In the genomic region with DNA sequence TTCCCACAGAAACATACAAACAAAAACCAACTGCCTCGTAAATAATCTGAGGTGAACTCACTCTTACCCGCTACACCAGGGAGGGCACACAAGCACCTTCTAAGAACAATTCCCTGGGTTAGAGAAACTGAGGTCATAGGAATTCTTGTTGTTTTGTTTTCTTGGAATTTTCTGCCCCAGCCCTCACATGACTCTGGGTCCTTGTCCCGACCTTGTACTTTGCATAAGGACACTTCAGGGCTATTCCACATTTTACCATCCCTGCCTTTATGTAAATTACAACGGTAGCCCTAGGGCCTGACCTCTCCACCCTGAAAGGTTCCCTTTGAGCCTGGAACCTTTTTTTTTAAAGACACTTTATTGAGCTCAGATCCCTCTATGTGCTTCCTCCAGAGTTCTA, we compare ENCODE assay signal across 8 mouse cellular contexts. TPM values are rescaled to one million over a fixed set of nuclear protein-coding genes. Genes with fewer than 3 reads are reported as not detected.
DNase-seq lines count a peak whose midpoint lies in the region; ATAC-seq and TF ChIP-seq lines count a peak whose summit lies in the region.

Gene Hsp90aa1, minus strand, starts transcription at position 173 of the 400 bp plus-strand sequence.

- no peak for TF ChIP-seq EP300 in lung, postnatal 0 days (IDR thresholded peaks at IDR 0.05)

- no peak within 1 kb of the TSS for H3K4me2 ChIP-seq in lung, postnatal 0 days (replicated peaks; ENCODE audit: low read depth, low read length)
- no peak within 1 kb of the TSS for H3K4me2 ChIP-seq in embryonic facial prominence, embryonic 11.5 days (ENCODE audit: low read depth, low read length)
- peak within 1 kb of the TSS; percentile 54 for H3K4me2 ChIP-seq in heart, embryonic 13.5 days
- peak within 1 kb of the TSS; percentile 63 for H3K4me2 ChIP-seq in myocyte (ENCODE audit: low read depth)

- no peak for DNase-seq in lung, postnatal 0 days (ENCODE audit: low spot score)
- DNase-seq in lung, postnatal 25 days (ENCODE audit: low spot score): no peak
- DNase-seq in embryonic facial prominence, embryonic 11.5 days (ENCODE audit: low spot score): no peak
- DNase-seq in left cerebral cortex, postnatal 14 days (ENCODE audit: low spot score in 2 of 2): no peak
- no peak for DNase-seq in B cell, adult 2 months
- DNase-seq in right cerebral cortex, postnatal 36 days (ENCODE audit: low spot score in 2 of 2): no peak

- no peak within 1 kb of the TSS for H3K9ac ChIP-seq in lung, postnatal 0 days (replicated peaks; ENCODE audit: low read depth)
- no peak within 1 kb of the TSS for H3K9ac ChIP-seq in embryonic facial prominence, embryonic 11.5 days (replicated peaks; ENCODE audit: low read length)
- peak within 1 kb of the TSS; percentile 61 for H3K9ac ChIP-seq in heart, embryonic 13.5 days

- no peaks in the 10 kb centered on the region for H3K79me2 ChIP-seq in myocyte (ENCODE audit: control insufficient read depth, insufficient read depth)

- H3ac ChIP-seq in myocyte (ENCODE audit: control insufficient read depth, insufficient read length): no peak within 1 kb of the TSS

- no peaks in the 10 kb centered on the region for H3K4me1 ChIP-seq in lung, postnatal 0 days (ENCODE audit: insufficient read depth, low read depth, low read length)
- H3K4me1 ChIP-seq in embryonic facial prominence, embryonic 11.5 days (ENCODE audit: control insufficient read depth, insufficient read depth, low read length): no peaks in the 10 kb centered on the region
- H3K4me1 ChIP-seq in heart, embryonic 13.5 days: peaks cover 45% of the 10 kb centered on the region

- H3K36me3 ChIP-seq in lung, postnatal 0 days (ENCODE audit: insufficient read depth, low read length): no peaks in the 10 kb centered on the region
- H3K36me3 ChIP-seq in embryonic facial prominence, embryonic 11.5 days (replicated peaks; ENCODE audit: control insufficient read depth, insufficient read depth, low read depth, low read length): no peaks in the 10 kb centered on the region
- no peaks in the 10 kb centered on the region for H3K36me3 ChIP-seq in heart, embryonic 13.5 days
- H3K36me3 ChIP-seq in myocyte (ENCODE audit: control insufficient read depth, insufficient read depth): no peaks in the 10 kb centered on the region

- H3K9me3 ChIP-seq in lung, postnatal 0 days (ENCODE audit: low read length): no peaks in the 10 kb centered on the region
- H3K9me3 ChIP-seq in embryonic facial prominence, embryonic 11.5 days (replicated peaks; ENCODE audit: control insufficient read depth, low read length): no peaks in the 10 kb centered on the region
- H3K9me3 ChIP-seq in heart, embryonic 13.5 days: no peaks in the 10 kb centered on the region

- no peak within 1 kb of the TSS for H3K27ac ChIP-seq in lung, postnatal 0 days (ENCODE audit: low read length)
- no peak within 1 kb of the TSS for H3K27ac ChIP-seq in embryonic facial prominence, embryonic 11.5 days (replicated peaks; ENCODE audit: low read depth, low read length)
- peak within 1 kb of the TSS; percentile 49 for H3K27ac ChIP-seq in heart, embryonic 13.5 days (replicated peaks)

- H3K4me3 ChIP-seq in lung, postnatal 0 days (ENCODE audit: low read depth, low read length): no peak within 1 kb of the TSS
- H3K4me3 ChIP-seq in embryonic facial prominence, embryonic 11.5 days (ENCODE audit: low read depth, low read length): no peak within 1 kb of the TSS
- peak within 1 kb of the TSS; percentile 23; the same call in 1 of the 2 replicates for H3K4me3 ChIP-seq in heart, embryonic 13.5 days
- H3K4me3 ChIP-seq in myocyte: no peak within 1 kb of the TSS

- 53% methylated on average over 4 of the region's 4 CpGs for WGBS in lung, postnatal 0 days
- 45% methylated on average over 4 of the region's 4 CpGs for WGBS in embryonic facial prominence, embryonic 11.5 days
- WGBS in heart, embryonic 13.5 days: 51% methylated on average over 4 of the region's 4 CpGs

- no peak for TF ChIP-seq POLR2A in myocyte (IDR thresholded peaks at IDR 0.05; ENCODE audit: insufficient read length, low read depth)

- intact Hi-C loops in left cerebral cortex, postnatal 14 days (cut with DNase I): loop anchor here (5.0 kb wide), 1 partner anchor 285 kb away; no protein-coding TSS in a partner anchor

- no peak for TF ChIP-seq CTCF in lung, postnatal 0 days (IDR thresholded peaks at IDR 0.05)

- ATAC-seq in lung, postnatal 0 days: no peak
- ATAC-seq in embryonic facial prominence, embryonic 11.5 days (replicated peaks; ENCODE audit: insufficient number of reproducible peaks, low FRiP score, low TSS enrichment, low read depth): no peak
- no peak for ATAC-seq in heart, embryonic 13.5 days (ENCODE audit: extremely low read depth, insufficient number of reproducible peaks, low FRiP score, low TSS enrichment)

- no peaks in the 10 kb centered on the region for H3K27me3 ChIP-seq in lung, postnatal 0 days (replicated peaks; ENCODE audit: insufficient read depth, low read length)
- H3K27me3 ChIP-seq in embryonic facial prominence, embryonic 11.5 days (ENCODE audit: control insufficient read depth, insufficient read depth, low read length): no peaks in the 10 kb centered on the region
- H3K27me3 ChIP-seq in heart, embryonic 13.5 days (replicated peaks): no peaks in the 10 kb centered on the region
- H3K27me3 ChIP-seq in myocyte (ENCODE audit: control insufficient read depth, insufficient read depth, insufficient read length): no peaks in the 10 kb centered on the region

TF ChIP-seq in myocyte, 11 proteins besides CTCF, POLR2A, EP300 and RAD21:
- TF ChIP-seq CEBPB (IDR thresholded peaks at IDR 0.05; ENCODE audit: insufficient read depth, poor library complexity, severe bottlenecking) (no peak), USF1 (IDR thresholded peaks at IDR 0.05; ENCODE audit: low read depth) (no peak)

RNA-seq across cellular contexts. Expression of gene Hsp90aa1, which starts in this region (rescaled TPM):
- polyA plus RNA-seq in lung, postnatal 0 days (2015; fragmentation: Nextera tagmentation; extraction: Ambion mirVana): 271 and 357 TPM in 2 replicates
- 1,194 and 1,245 TPM in 2 replicates for polyA plus RNA-seq in embryonic facial prominence, embryonic 11.5 days (2014; fragmentation: Nextera tagmentation; extraction: Ambion mirVana)
- 698 and 779 TPM in 2 replicates for polyA plus RNA-seq in heart, embryonic 13.5 days (2015; fragmentation: Nextera tagmentation; extraction: Ambion mirVana)
- total RNA-seq in left cerebral cortex, postnatal 14 days (2021): 100 to 1,000 TPM; 953 to 962 TPM
- polyA plus RNA-seq in myocyte (2012; fragmentation: generic; extraction: Trizol): 110 TPM

Comparison
In these comparisons a context has a peak if more than half of its experiments do, and no peak if none do; other contexts are left out.
1. H3K4me2 ChIP-seq: peak in heart, embryonic 13.5 days (single experiment) and myocyte (single experiment); none in lung, postnatal 0 days (single experiment) and embryonic facial prominence, embryonic 11.5 days (single experiment).